18 mouse cellular contexts compared by ENCODE assay signal in genomic region chr9:100997138-100997537, GRCm38 (mm10).
"Had no signal": no experiment of that assay in that cellular context is flagged by ENCODE, and none has a peak within 500 bp of the region (broad histone marks: within the 10 kb centered on the region; RNA-seq: fewer than 3 reads in every experiment).

No protein-coding gene starts in this region.

- DNase-seq: kidney, adult 11 months; kidney, adult 8-10 months; kidney, postnatal 10 days; kidney, postnatal 36 days; layer of hippocampus, postnatal 36 days; lung, adult 18-20 months; lung, postnatal 10 days; lung, postnatal 4 days; thymus, adult 18-20 months; thymus, postnatal 36 days had no signal

- ATAC-seq: intestine, embryonic 15.5 days; midbrain, embryonic 13.5 days; midbrain, embryonic 16.5 days had no signal

- H3K4me2 ChIP-seq: intestine, embryonic 15.5 days; kidney, embryonic 15.5 days; lung, embryonic 15.5 days; midbrain, embryonic 13.5 days had no signal

- H3K27me3 ChIP-seq: intestine, embryonic 15.5 days; kidney, embryonic 15.5 days; lung, embryonic 15.5 days; midbrain, embryonic 13.5 days had no signal

- H3K9ac ChIP-seq: intestine, embryonic 15.5 days; kidney, embryonic 15.5 days; lung, embryonic 15.5 days; midbrain, embryonic 13.5 days had no signal

- H3K9me3 ChIP-seq: intestine, embryonic 15.5 days; kidney, embryonic 15.5 days; lung, embryonic 15.5 days; midbrain, embryonic 10.5 days had no signal

- H3K4me3 ChIP-seq: intestine, embryonic 15.5 days; kidney, embryonic 15.5 days; left cerebral cortex, adult 2 months; lung, embryonic 15.5 days; midbrain, embryonic 10.5 days; midbrain, embryonic 13.5 days; myocyte had no signal

- H3K27ac ChIP-seq: intestine, embryonic 15.5 days; kidney, embryonic 15.5 days; left cerebral cortex, adult 2 months; lung, embryonic 15.5 days; midbrain, embryonic 10.5 days; midbrain, embryonic 13.5 days had no signal

- H3K4me1 ChIP-seq: intestine, embryonic 15.5 days; kidney, embryonic 15.5 days; lung, embryonic 15.5 days; midbrain, embryonic 10.5 days; midbrain, embryonic 13.5 days had no signal
